Mouse (Mus musculus) lung, postnatal 36 days (tissue): ENCODE results near the gene Dnaic1.

Source experiments
- DNase-seq: peaks from one replicate; pipeline ENCODE4 v3.0.0; 2022; ENCODE audit warnings: mixed read lengths

The Dnaic1 gene

GRCm38 (mm10) chr4:41636882-41637635 lies 67.5 kb downstream of the Dnaic1 start:
- DNase-seq: no peak

- no peak for DNase-seq
Observed at GRCm38 (mm10) chr4:41638186-41638731, 68.7 kb downstream of the Dnaic1 start.

- no peak for DNase-seq
Observed at GRCm38 (mm10) chr4:41638828-41639213, 69.2 kb downstream of the Dnaic1 start.

- DNase-seq: no peak
Observed at GRCm38 (mm10) chr4:41639214-41639841, 69.8 kb downstream of the Dnaic1 start.

GRCm38 (mm10) chr4:41639913-41640507 lies 70.4 kb downstream of the Dnaic1 start, which contains the start of gene Enho:
TSS of gene Enho (minus strand) at chr4:41640324.
- DNase-seq: peak; percentile 95

- DNase-seq: no peak
Observed at GRCm38 (mm10) chr4:41641199-41641822, 71.7 kb downstream of the Dnaic1 start.

- peak; percentile 59 for DNase-seq
Observed at GRCm38 (mm10) chr4:41645488-41645887, 75.9 kb downstream of the Dnaic1 start.

GRCm38 (mm10) chr4:41648157-41648556 lies 78.6 kb downstream of the Dnaic1 start:
- DNase-seq: no peak

GRCm38 (mm10) chr4:41648627-41649026 lies 79.1 kb downstream of the Dnaic1 start:
- no peak for DNase-seq

- peak; percentile 86 for DNase-seq
Observed at GRCm38 (mm10) chr4:41653296-41653695, 83.7 kb downstream of the Dnaic1 start.

GRCm38 (mm10) chr4:41653730-41654129 lies 84.2 kb downstream of the Dnaic1 start:
- DNase-seq: no peak

GRCm38 (mm10) chr4:41654217-41654616 lies 84.6 kb downstream of the Dnaic1 start:
- DNase-seq: peak; percentile 77

- DNase-seq: no peak
Observed at GRCm38 (mm10) chr4:41655525-41655924, 86.0 kb downstream of the Dnaic1 start.

- no peak for DNase-seq
Observed at GRCm38 (mm10) chr4:41658566-41659384, 89.2 kb downstream of the Dnaic1 start.

- DNase-seq: no peak
Observed at GRCm38 (mm10) chr4:41659556-41659955, 90.0 kb downstream of the Dnaic1 start.

- no peak for DNase-seq
Observed at GRCm38 (mm10) chr4:41660851-41661430, 91.4 kb downstream of the Dnaic1 start.

GRCm38 (mm10) chr4:41662723-41663122 lies 93.1 kb downstream of the Dnaic1 start:
- no peak for DNase-seq

GRCm38 (mm10) chr4:41663614-41664013 lies 94.0 kb downstream of the Dnaic1 start:
- DNase-seq: no peak

- no peak for DNase-seq
Observed at GRCm38 (mm10) chr4:41664533-41664932, 95.0 kb downstream of the Dnaic1 start.

GRCm38 (mm10) chr4:41665009-41665675 lies 95.6 kb downstream of the Dnaic1 start:
- DNase-seq: no peak

- DNase-seq: no peak
Observed at GRCm38 (mm10) chr4:41666646-41667045, 97.1 kb downstream of the Dnaic1 start.
